Mouse (Mus musculus) stomach, postnatal 0 days (tissue): ENCODE data around the gene Ifit3.
"Not testable (repeated sequence)": the region's sequence is repeated elsewhere in the genome, so short reads cannot be mapped to it uniquely, and the experiment has no call there.

ENCODE experiments used
- CTCF ChIP-seq: IDR thresholded peaks from 2 replicates; pipeline ENCODE4 v1.5.1; 2016; ENCODE audit warnings: antibody characterized with exemption, low read depth, mild to moderate bottlenecking, moderate library complexity
- EP300 ChIP-seq: optimal IDR thresholded peaks from 2 replicates; pipeline ENCODE3; 2016; ENCODE audit warnings: antibody characterized with exemption

GRCm38 (mm10) chr19:34599250-34599649, 15.9 kb downstream of the Ifit3 start:
- not testable (repeated sequence) for TF ChIP-seq CTCF, EP300
